Mouse (Mus musculus): ENCODE measurements around the gene Ubash3b. TPM values are rescaled to one million over a fixed set of nuclear protein-coding genes. Genes with fewer than 3 reads are reported as not detected.

Gene Ubash3b
- polyA plus RNA-seq, 1 experiment from 2014 or later: 6.7 TPM

GRCm38 (mm10) chr9:41159223-41159622 lies 2.3 kb downstream of the Ubash3b start:
- Histone ChIP-seq H3K27ac (replicated peaks) (no peak overlapping the region), H3K27me3 (replicated peaks; ENCODE audit: low read depth, poor library complexity, severe bottlenecking) (peaks cover 59% of the 10 kb centered on the region), H3K4me1 (peaks cover 34% of the 10 kb centered on the region), H3K9me3 (no peaks in the 10 kb centered on the region), H3K36me3 (replicated peaks) (no peaks in the 10 kb centered on the region), H3K4me3 (no peak overlapping the region)
- DNase-seq (ENCODE audit: low spot score): no peak
- WGBS: 92% methylated on average over 2 of the region's 2 CpGs

GRCm38 (mm10) chr9:41157872-41158567 lies 3.5 kb downstream of the Ubash3b start:
- WGBS: 18% methylated on average over 15 of the region's 15 CpGs
- H3K9me3 ChIP-seq: no peaks in the 10 kb centered on the region
- H3K27me3 ChIP-seq (replicated peaks; ENCODE audit: low read depth, poor library complexity, severe bottlenecking): peaks cover 71% of the 10 kb centered on the region
- no peaks in the 10 kb centered on the region for H3K36me3 ChIP-seq (replicated peaks)
- peak overlapping the region; percentile 87 for H3K27ac ChIP-seq (replicated peaks)
- peaks cover 41% of the 10 kb centered on the region for H3K4me1 ChIP-seq
- no peak for DNase-seq (ENCODE audit: low spot score)
- H3K4me3 ChIP-seq: peak overlapping the region; percentile 90

- Histone ChIP-seq H3K27ac (replicated peaks) (peak overlapping the region; percentile 87), H3K4me1 (peaks cover 47% of the 10 kb centered on the region), H3K4me3 (peak overlapping the region; percentile 90), H3K27me3 (replicated peaks; ENCODE audit: low read depth, poor library complexity, severe bottlenecking) (peaks cover 74% of the 10 kb centered on the region), H3K9me3 (no peaks in the 10 kb centered on the region), H3K36me3 (replicated peaks) (no peaks in the 10 kb centered on the region)
- under 1% methylated on average over 82 of the region's 82 CpGs for WGBS
- peak; percentile 82 for DNase-seq (ENCODE audit: low spot score)
Measured at GRCm38 (mm10) chr9:41157020-41157871, 4.3 kb downstream of the Ubash3b start.

GRCm38 (mm10) chr9:41156720-41157019 lies 4.8 kb downstream of the Ubash3b start:
- Histone ChIP-seq H3K36me3 (replicated peaks) (no peaks in the 10 kb centered on the region), H3K27ac (replicated peaks) (peak overlapping the region; percentile 87), H3K27me3 (replicated peaks; ENCODE audit: low read depth, poor library complexity, severe bottlenecking) (peaks cover 74% of the 10 kb centered on the region), H3K4me1 (peaks cover 49% of the 10 kb centered on the region), H3K4me3 (peak overlapping the region; percentile 90), H3K9me3 (no peaks in the 10 kb centered on the region)
- whole genome bisulfite sequencing: under 1% methylated on average over 20 of the region's 20 CpGs
- DNase-seq (ENCODE audit: low spot score): no peak

GRCm38 (mm10) chr9:41156006-41156719 lies 5.3 kb downstream of the Ubash3b start:
- Histone ChIP-seq H3K27ac (replicated peaks) (peak overlapping the region; percentile 87; the same call in 1 of the 2 replicates), H3K4me1 (peaks cover 51% of the 10 kb centered on the region), H3K36me3 (replicated peaks) (no peaks in the 10 kb centered on the region), H3K4me3 (peak overlapping the region; percentile 90), H3K9me3 (no peaks in the 10 kb centered on the region), H3K27me3 (replicated peaks; ENCODE audit: low read depth, poor library complexity, severe bottlenecking) (peaks cover 73% of the 10 kb centered on the region)
- WGBS: 16% methylated on average over 20 of the region's 20 CpGs
- DNase-seq (ENCODE audit: low spot score): peak; percentile 25

DNA sequence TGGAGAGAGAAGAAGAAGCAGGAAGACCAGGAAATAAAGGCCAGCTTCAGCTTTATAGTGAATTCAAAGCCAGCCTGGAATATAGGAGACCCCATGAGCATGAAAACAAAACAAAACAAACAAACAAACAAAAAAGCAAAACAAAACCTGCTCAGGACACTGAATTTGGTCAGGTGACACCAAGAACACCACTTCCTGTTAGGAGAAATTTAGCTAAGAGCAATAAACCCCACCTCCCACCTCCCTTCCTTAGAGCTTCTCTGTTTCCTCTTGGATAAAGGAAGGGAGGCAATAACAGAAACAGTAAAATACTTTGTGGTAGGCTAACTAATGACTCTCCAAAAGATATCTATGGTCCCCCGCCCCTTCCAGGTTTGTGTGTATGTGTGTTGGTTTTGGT lies 7.5 kb downstream of the Ubash3b start:
- no peak overlapping the region for H3K27ac ChIP-seq (replicated peaks)
- no peaks in the 10 kb centered on the region for H3K36me3 ChIP-seq (replicated peaks)
- H3K27me3 ChIP-seq (replicated peaks; ENCODE audit: low read depth, poor library complexity, severe bottlenecking): peaks cover 52% of the 10 kb centered on the region
- H3K4me1 ChIP-seq: peaks cover 48% of the 10 kb centered on the region
- no peaks in the 10 kb centered on the region for H3K9me3 ChIP-seq
- DNase-seq (ENCODE audit: low spot score): no peak
- H3K4me3 ChIP-seq: no peak overlapping the region
- WGBS: 89% methylated on average over 1 of the region's 1 CpGs

- no peak overlapping the region for H3K4me3 ChIP-seq
- peak; percentile 24 for DNase-seq (ENCODE audit: low spot score)
- H3K27me3 ChIP-seq (replicated peaks; ENCODE audit: low read depth, poor library complexity, severe bottlenecking): peaks cover 42% of the 10 kb centered on the region
- 34% methylated on average over 5 of the region's 5 CpGs for WGBS
- no peaks in the 10 kb centered on the region for H3K9me3 ChIP-seq
- no peaks in the 10 kb centered on the region for H3K36me3 ChIP-seq (replicated peaks)
- peaks cover 45% of the 10 kb centered on the region for H3K4me1 ChIP-seq
- peak overlapping the region; percentile 57 for H3K27ac ChIP-seq (replicated peaks)
Measured at GRCm38 (mm10) chr9:41153050-41153449, 8.4 kb downstream of the Ubash3b start.

DNA sequence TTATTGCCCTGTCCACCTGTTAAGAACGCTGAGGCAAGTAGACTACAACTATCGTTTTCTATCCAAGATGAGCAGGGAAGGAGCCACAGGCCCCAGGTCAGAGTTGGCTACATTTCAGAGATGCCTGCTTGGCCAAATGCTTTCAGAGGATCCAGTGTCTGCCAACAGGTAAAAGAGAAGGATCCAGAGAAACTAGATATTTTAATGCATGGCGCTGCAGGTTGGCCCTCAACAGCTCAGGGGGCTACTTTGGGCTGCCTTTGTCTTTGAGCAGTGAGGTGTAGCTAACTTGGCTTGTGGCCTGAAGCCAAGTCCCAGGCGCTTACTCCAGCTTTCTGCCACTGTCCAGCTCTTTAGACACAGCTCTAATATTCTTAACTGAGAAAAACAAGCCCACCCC lies 10.0 kb downstream of the Ubash3b start:
- H3K9me3 ChIP-seq: no peaks in the 10 kb centered on the region
- no peak for DNase-seq (ENCODE audit: low spot score)
- H3K27ac ChIP-seq (replicated peaks): no peak overlapping the region
- no peaks in the 10 kb centered on the region for H3K36me3 ChIP-seq (replicated peaks)
- peaks cover 34% of the 10 kb centered on the region for H3K27me3 ChIP-seq (replicated peaks; ENCODE audit: low read depth, poor library complexity, severe bottlenecking)
- H3K4me3 ChIP-seq: no peak overlapping the region
- H3K4me1 ChIP-seq: peaks cover 42% of the 10 kb centered on the region
- 81% methylated on average over 4 of the region's 4 CpGs for WGBS

- Histone ChIP-seq H3K36me3 (replicated peaks) (no peaks in the 10 kb centered on the region), H3K27me3 (replicated peaks; ENCODE audit: low read depth, poor library complexity, severe bottlenecking) (peaks cover 18% of the 10 kb centered on the region), H3K9me3 (no peaks in the 10 kb centered on the region), H3K27ac (replicated peaks) (no peak overlapping the region), H3K4me1 (peaks cover 33% of the 10 kb centered on the region), H3K4me3 (no peak overlapping the region)
- DNase-seq (ENCODE audit: low spot score): no peak
- 58% methylated on average over 2 of the region's 2 CpGs for WGBS
Measured at GRCm38 (mm10) chr9:41149896-41150295, 11.6 kb downstream of the Ubash3b start.

- H3K27ac ChIP-seq (replicated peaks): no peak overlapping the region
- H3K36me3 ChIP-seq (replicated peaks): no peaks in the 10 kb centered on the region
- H3K4me1 ChIP-seq: peaks cover 33% of the 10 kb centered on the region
- 86% methylated on average over 6 of the region's 6 CpGs for WGBS
- H3K9me3 ChIP-seq: no peaks in the 10 kb centered on the region
- peaks cover 15% of the 10 kb centered on the region; the same call in 1 of the 2 replicates for H3K27me3 ChIP-seq (replicated peaks; ENCODE audit: low read depth, poor library complexity, severe bottlenecking)
- no peak overlapping the region for H3K4me3 ChIP-seq
- no peak for DNase-seq (ENCODE audit: low spot score)
Measured at GRCm38 (mm10) chr9:41149079-41149676, 12.3 kb downstream of the Ubash3b start.

GRCm38 (mm10) chr9:41148600-41148999 lies 12.9 kb downstream of the Ubash3b start:
- Histone ChIP-seq H3K27ac (replicated peaks) (no peak overlapping the region), H3K9me3 (no peaks in the 10 kb centered on the region), H3K27me3 (replicated peaks; ENCODE audit: low read depth, poor library complexity, severe bottlenecking) (peaks cover 9% of the 10 kb centered on the region; the same call in 1 of the 2 replicates), H3K4me3 (no peak overlapping the region), H3K36me3 (replicated peaks) (no peaks in the 10 kb centered on the region), H3K4me1 (peaks cover 32% of the 10 kb centered on the region)
- DNase-seq (ENCODE audit: low spot score): no peak
- WGBS: 87% methylated on average over 7 of the region's 7 CpGs

- no peak for DNase-seq (ENCODE audit: low spot score)
- no peaks in the 10 kb centered on the region for H3K9me3 ChIP-seq
- no peak overlapping the region for H3K27ac ChIP-seq (replicated peaks)
- H3K36me3 ChIP-seq (replicated peaks): no peaks in the 10 kb centered on the region
- peaks cover 20% of the 10 kb centered on the region for H3K4me1 ChIP-seq
- no peak overlapping the region for H3K4me3 ChIP-seq
- WGBS: 57% methylated on average over 13 of the region's 13 CpGs
- no peaks in the 10 kb centered on the region for H3K27me3 ChIP-seq (replicated peaks; ENCODE audit: low read depth, poor library complexity, severe bottlenecking)
Measured at GRCm38 (mm10) chr9:41147203-41147842, 14.2 kb downstream of the Ubash3b start.
